Mouse (Mus musculus) thymus, postnatal 4 days (tissue): Measurements from ENCODE around the gene Zfp574.

Experiments used
- DNase-seq: peaks from one replicate; pipeline ENCODE4 v3.0.0; 2021

Zfp574 gene

DNA sequence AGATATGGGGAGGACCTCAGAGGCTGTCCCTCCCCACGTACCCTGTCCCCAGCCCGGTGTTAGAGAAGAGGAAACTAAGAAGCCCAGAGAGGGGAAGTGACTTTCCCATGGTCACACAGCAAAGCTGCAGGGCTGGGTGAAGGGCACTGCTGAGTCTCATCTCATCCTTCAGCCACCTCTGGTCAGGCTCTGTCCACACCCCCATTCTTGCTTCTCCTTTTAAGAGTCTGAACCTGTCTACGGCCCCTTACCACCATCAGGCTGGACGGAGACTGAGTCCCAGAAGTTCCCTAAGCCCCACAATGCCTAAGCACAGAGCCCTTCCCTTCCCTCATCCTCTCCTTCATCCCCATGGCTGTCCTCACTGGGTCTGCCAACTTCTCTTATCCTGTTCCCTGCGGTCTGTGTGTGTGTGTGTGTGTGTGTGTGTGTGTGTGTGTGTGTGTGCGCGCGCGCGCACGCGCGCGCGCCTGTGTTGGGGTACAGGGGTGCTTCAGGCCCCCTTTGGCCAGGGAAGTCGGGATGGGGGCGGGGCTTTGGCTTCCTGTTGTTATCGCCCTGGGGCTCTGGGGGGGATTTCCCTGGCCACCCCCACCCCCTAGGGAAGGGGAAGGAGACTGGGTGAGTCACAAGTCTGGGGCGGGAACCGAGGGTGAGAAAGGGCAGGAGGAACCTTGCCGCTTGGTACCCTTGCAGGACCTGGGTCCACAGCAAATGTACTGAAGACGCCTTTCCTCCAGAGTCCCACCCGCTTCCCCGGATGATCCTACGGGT lies 47.9 kb downstream of the Zfp574 start:
- DNase-seq = peak; percentile 62

GRCm38 (mm10) chr7:25121240-25121786 lies 48.9 kb downstream of the Zfp574 start:
- DNase-seq = no peak

DNA sequence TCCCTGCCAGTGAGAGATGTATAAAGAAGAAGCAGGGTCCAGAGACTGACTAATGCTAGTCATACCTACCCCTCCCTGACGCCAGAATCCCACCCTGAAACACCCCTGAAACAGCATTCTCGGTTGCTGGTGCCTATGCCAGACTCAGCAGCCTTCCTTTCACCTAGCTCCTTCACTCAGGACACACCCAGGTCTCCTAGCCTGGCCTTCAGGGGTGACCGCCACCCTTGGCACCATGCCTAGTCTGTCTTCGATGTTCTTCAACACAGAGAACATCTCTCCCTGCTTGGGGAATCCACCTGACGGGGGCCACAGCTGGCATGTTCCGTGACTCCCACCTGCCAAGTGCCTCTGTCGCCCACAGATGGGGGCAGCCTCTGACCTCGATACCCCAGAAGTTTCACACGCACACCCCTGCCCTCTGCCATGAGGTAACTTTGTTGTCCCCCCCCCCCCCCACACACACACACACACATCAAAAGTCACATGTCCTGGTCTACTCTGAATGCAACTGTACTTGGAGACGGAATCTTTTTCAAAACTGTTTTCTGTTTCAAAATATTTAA lies 53.4 kb downstream of the Zfp574 start:
- DNase-seq = no peak

DNA sequence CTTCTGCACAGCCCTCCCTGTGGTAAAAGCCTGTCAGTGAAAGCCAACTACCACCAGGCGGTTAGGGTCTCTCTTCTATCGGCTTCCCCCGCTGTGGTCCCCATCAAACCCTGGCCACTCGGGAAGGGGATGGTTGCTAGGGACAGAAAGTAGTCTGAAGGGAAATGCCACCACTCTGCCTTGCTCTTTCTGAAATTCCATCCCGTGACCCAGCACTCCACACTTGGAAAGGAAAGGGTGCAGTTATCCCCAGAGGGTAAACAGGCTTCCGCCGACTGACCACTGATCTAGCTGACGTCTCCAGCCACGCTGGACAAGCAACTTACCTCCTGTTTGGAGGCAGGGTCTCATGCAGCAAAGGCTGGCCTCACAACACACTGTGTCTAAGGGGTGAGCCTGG lies 55.6 kb downstream of the Zfp574 start:
- DNase-seq = no peak

- no peak for DNase-seq
Measured at GRCm38 (mm10) chr7:25129390-25129979, 57.1 kb downstream of the Zfp574 start.

DNA sequence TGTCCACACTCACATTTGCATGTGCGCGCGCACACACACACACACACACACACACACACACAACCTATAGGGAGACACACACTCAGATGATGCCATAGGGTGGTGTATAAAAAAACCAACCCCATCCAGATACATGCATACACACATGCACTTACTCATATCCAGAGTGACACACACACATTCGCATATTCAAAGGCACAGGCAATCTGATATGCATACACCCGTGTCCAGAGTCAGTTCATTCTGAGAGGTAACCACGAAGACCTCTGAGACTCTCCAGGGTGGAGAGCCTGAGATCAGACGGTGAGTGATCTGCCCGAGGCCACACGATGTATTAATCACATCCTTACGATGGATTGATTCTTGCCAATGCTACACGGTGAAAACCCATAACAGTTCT lies 58.2 kb downstream of the Zfp574 start:
- no peak for DNase-seq

GRCm38 (mm10) chr7:25131247-25131646 lies 58.9 kb downstream of the Zfp574 start:
- no peak for DNase-seq

- DNase-seq = peak; percentile 82
Measured at GRCm38 (mm10) chr7:25132318-25132960, 60.1 kb downstream of the Zfp574 start.
